Mouse (Mus musculus): ENCODE results near the gene Eif4e1b.
A peak's percentile ranks its signal among the peaks of the same experiment; 100 is the strongest.
"Not testable (repeated sequence)": the region's sequence is repeated elsewhere in the genome, so short reads cannot be mapped to it uniquely, and the experiment has no call there.

Gene Eif4e1b

DNA sequence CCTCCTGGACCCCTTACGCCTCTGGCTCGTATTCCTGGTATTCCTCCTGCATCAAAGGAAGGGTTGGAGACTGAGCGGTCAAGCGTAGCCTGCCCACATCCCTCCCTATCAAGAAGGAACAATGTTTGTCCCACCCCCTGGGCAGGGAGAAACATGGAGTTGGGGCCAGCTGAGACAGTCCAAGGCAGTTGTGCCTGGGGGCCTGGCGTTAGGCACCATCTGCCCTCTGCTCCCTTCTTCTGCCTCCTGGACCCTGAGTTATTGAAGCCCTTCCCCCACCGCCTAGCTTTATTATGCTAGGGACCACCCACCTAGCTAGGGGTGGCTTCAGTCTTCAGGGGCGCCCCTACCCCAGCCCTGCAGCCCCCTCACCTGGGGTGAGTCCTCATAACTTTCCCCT lies 24.3 kb upstream of the Eif4e1b start:
- no peak for DNase-seq (ENCODE audit: low read depth, low spot score)

DNA sequence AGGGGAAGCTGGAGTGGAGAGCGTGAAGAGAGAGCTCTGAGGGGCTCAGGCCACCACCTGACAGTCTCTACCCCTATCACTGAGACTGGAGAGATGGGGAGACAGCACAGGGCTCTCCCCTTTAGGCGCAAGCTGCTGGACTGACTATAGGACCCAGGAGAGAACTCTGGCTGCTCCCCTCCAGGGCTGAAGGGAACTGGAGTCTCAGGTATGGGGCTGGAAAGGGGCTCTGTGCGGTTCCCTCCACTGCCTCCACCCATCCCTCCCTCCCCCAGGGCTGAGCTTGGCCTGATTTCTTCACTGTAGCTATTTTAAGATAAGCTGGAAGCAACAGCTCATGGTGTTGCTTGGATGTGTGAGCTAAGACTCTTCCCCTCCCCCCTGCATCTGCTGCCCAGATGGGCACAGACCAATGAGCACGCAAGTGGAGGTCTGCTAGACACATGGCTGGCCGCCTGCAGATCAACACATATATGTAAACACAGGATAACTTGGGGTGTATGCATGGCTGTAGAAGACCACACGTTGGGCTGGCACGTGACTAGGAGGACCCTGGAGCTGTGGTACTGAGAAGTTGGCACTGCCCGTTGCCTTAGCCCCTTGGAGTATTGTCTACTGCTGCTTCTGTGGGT lies 23.5 kb upstream of the Eif4e1b start:
- DNase-seq (ENCODE audit: low read depth, low spot score): peak; percentile 62

DNA sequence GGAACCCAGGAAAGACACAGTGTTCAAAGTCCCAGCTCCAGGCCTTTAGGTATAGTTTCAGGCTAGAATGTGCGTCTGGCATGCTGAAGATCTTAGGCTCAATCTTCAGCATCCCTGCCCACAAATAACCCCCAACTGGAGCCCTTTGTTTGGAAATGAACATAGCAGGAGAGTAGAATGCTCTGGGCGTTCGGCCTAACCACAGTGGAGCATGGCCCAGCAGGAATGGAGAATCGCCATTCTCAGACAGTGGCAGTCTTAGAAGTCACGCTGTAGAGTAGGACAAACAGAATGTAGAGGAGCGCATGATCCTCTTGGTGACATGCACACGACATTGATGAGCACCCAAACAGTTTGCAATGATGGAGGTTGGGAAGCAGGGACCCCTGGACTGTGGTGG lies 22.9 kb upstream of the Eif4e1b start:
- DNase-seq (ENCODE audit: low read depth, low spot score): no peak

DNA sequence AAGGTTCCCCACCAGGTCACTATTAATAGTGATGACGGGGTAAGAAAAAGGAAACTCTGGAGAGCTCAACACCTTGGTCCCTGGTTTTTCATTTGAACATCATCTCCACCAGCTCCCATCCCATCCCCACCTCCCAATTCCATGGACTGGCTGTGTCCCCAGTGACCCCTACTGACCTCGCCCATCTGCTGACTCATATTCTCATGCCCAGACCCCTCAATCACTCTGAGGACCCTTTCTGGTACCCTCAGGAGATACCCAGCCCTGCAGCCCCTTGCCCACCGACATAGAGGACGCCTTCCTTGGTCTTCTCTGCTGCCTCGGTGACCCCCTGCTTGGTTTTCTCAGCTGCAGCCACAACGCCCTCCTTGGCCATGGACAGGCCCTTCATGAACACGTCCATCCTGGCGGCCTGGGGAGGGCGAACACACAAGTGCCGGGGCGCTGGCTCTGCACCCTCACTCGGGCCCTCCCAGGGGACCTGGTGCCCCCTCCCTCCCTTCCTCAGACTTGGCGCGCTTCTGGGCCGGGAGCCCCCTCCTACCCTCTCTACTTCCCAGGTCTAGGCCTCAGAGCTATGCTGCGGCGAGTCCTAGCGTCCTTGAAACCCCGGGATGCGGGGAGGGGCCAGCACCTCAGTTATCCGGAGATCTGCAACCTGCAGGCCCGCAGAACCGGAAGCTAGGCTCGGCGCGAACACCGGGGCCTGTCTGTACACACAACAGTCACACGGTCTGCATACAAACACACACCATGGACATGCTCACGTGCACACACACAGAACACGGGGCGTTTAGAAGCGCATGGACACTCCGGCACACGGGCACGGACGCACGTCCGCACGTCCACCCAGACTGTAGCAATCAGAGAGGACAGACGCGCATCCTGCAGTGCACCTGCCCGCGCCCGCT lies 18.3 kb upstream of the Eif4e1b start:
- DNase-seq (ENCODE audit: low read depth, low spot score): no peak

DNA sequence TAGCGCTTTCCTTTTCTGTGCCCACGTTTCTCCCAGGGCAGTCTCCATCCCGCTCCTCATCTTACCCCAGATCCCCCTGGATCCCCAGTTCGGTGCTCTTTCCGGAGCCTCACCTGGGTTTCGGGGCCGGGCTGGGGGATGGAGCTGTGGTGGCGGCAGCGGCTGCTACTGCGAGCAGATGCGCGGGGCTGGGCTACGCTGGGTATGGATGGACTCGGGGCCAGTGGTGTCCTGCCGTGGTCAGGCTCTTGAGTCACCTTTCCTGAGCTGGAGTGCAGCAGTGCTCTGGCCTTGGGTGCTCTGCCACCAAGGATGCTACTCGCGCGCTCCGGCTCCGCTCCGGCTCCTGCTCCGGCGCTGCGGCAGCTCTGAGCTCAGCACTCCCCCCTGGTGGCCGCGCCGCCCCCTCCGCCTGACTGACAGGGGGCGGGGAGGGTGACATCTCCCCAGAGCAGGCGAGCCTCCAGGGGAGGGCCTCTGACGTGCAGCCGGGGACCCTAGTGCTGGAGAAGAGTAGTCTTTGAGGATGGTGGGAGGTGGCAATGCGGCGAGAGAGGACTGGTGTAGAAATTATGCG lies 17.5 kb upstream of the Eif4e1b start, which contains the start of gene Sncb:
Gene Sncb (minus strand): TSS at position 404 of the 577 bp plus-strand sequence.
- DNase-seq (ENCODE audit: low read depth, low spot score): peak; percentile 61

DNA sequence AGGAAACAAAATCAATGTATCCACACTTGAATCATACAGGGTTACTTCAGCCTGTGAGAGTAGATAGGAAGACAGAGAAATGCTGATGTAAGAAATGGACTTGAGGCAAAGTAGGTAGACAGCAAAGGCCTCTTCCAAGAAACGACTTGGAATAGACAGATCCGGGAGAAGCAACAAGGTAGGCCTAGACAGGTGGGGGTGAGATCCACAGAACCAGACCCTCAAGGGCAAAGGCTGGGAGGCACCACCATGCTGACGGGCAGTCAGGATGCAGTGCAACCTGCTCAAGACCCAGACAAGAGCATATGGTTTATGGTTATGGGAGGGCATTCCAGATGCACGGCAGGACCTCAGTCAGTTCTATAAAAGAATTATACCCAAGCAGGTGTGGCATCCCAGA lies 16.8 kb upstream of the Eif4e1b start:
- no peak for DNase-seq (ENCODE audit: low read depth, low spot score)

DNA sequence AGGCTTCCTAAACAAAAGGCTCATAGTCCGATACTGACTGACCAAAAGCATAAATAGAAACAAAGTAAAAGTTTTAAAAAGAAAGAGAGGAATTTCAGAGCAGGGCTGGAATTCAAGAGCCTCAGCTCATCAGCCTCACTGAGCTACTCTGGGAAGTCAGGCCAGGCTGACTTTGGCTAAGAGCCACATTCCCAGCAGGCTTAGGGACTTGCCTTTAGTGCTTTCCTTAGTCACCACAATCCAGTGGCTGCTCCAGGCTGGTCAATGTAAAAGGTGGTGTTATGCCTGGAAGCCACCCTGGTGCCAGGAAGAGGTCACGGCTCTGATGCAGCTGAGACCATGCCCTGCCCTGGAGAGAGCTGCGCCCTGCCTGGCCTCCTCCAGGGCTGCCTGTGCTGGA lies 3.2 kb upstream of the Eif4e1b start:
- DNase-seq (ENCODE audit: low read depth, low spot score): no peak

DNA sequence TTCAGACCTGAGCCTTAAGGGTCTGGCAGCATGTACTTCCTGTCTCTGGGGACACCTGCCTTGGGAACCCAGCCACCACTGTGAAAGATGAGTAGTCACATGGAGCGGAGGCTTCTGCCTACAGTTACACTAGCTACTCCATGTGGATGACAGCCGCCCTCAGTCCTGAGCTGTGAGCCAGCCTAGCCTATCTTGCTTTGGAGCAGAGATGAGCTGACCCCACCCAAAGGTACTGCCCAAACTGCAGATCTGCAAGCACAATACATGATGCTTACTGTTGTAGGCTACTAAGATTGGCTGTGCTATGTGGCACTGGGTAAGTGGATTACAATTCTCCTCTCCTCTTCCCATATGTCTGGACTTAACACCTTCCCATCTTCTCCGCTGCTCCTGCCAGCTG lies 2.7 kb upstream of the Eif4e1b start:
- DNase-seq (ENCODE audit: low read depth, low spot score): no peak

DNA sequence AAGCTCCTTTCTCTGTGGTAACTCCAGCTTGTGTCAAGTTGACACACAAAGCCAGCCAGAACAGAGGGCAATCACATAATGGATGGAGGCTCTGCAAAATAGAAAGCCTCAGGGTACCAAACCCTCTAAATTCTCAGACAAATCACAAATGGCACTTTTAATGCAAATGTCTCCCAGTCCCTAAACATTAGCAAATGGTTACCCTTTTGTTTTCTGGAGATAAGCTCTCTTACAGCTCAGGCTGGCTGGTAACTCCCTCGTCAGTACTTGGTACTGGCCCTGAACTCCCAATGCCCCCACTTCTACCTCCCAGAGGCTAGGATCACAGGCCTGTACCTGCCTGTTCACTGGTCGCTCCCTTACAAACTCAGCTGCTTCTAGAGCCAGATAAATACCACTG lies 563 bp upstream of the Eif4e1b start:
- DNase-seq (ENCODE audit: low read depth, low spot score): no peak

DNA sequence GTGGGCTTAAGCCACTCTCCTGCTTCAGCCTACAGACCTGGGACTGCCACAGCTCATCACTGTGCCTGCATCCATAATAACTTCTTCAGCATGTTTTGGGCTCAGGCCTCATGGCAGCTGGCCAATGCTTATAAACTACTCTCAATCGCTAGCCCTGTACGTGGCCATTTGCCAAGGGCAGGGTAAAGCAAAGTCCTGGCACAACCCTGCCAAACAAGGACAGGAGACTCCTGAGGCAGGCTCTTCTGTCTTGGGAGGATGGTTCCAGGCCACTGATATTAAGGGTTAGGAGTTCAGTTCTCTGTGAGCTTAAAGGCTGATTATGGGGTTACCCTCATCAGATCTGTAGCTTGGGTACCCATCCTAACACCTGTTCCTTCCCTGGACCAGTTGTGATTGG lies 3.8 kb downstream of the Eif4e1b start:
- not testable (repeated sequence) for DNase-seq (ENCODE audit: low read depth, low spot score)

DNA sequence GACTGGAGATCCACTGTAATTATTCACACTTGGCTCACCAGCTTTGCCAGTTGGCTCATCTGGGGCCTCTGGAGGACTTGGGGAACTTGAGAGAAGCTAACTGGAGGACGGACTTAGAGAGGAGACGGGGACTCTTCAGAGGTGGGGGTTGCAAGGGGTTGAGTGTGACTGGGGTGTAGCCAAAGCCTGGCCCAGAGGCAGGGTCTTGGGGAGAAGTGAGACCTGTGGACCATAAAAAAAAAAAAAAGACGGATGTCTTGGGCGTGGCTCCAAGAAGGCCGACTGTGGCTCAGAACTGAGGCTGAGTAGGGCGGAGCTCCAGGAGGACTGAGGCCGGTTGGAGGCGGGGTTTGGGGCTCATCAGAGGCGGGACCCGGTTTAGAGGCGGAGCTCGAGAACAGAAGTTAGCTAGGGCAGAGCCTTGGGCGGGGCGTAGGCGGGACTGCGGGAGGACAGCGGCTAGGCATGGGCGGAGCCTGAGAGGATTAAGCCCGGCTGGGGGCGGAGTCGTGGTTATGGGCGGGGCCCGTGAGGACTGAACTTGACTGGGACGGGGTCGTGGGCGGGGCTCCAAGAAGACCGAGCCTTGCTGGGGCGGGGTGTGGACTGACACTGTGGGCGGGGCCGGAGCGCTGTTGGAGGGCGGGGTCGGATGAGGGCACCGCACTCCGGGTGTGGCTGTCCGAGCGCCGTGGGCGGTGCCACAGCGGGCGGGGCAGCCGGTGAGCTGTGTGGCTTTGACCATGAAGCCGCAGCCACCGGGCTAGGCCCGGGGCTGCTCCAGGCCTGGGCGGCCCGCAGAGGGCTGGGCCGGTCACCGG lies 5.2 kb downstream of the Eif4e1b start, which contains the start of gene Tspan17:
Gene Tspan17 (plus strand): TSS at position 638 of the 821 bp plus-strand sequence.
- DNase-seq (ENCODE audit: low read depth, low spot score): peak; percentile 96

DNA sequence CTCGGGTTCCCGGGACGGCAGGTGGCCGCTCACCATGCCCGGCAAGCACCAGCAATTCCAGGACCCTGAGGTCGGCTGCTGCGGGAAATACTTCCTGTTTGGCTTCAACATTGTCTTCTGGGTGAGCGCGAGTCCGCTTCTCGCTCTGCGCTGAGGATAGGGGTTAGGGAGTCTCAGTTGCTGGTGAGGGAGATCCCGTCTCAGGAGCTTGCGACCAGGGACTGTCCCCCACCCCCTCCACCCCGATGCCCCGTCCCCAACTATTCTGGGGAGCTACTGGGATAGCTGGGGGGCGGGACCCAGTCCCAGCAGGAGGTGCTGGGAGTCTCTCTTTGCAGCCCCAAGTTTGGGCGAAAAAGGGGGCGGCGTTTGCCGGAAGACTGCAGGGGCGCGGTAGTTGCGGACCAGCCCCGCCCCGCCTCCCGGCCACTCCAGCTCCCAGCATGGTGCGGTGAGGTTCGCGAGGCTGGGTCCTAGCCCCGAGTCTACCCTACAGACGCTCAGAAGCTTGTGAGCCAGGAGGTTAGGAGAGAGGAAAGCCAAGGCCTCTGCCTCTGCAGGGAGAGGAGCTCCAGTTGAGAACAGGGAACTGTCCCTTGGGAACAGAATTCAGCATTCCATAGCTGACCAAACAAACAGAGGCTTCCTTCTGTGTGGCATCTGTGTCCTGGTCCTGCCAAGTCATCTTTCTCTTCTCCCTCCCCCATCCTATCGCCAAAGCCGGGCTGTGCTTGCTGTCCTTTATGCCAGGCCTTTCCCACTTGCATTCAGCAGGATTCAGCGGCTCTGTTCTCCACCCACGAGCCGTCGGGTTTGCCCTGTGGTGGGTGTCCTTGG lies 6.0 kb downstream of the Eif4e1b start:
- DNase-seq (ENCODE audit: low read depth, low spot score): peak; percentile 57

DNA sequence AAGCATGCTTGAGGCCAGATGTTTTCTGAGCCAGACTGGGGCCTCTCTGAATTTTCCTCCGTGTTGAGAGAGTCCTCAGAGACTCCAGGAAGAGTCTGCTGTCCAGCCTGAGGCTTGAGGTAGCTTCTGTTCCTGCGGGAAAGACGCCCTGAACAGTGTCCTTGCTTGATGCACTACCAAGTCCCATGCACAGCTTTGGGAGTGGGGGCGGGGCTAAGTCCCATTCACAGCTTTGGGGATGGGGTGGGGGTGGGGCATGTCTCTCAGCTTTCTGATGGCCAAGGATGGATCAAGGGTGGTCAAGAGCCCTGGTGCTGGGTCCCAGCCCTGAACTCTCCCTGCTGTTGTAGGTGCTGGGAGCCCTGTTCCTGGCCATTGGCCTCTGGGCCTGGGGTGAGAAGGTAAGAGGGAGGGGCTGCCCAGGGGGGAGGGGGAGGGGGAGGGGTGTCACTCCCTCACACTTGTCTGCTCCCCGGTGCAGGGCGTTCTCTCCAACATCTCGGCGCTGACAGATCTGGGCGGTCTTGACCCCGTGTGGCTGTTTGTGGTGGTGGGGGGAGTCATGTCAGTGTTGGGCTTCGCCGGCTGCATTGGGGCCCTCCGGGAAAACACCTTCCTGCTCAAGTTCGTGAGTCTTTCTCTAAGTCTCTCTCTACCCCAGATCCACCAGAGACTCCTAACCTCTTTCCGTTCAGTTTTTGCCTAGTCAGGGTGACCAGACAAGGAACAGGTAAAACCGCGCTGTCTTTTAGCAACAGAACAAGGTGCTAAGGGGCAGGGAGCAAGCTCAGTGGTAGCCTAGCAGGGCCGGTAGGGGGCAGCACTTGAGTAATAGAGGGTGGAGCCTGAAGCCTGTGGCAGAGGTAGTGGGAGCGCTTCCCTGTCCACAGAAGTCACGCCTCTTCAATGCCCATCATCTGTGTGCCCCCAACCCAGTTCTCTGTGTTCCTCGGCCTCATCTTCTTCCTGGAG lies 8.7 kb downstream of the Eif4e1b start:
- peak; percentile 43 for DNase-seq (ENCODE audit: low read depth, low spot score)

DNA sequence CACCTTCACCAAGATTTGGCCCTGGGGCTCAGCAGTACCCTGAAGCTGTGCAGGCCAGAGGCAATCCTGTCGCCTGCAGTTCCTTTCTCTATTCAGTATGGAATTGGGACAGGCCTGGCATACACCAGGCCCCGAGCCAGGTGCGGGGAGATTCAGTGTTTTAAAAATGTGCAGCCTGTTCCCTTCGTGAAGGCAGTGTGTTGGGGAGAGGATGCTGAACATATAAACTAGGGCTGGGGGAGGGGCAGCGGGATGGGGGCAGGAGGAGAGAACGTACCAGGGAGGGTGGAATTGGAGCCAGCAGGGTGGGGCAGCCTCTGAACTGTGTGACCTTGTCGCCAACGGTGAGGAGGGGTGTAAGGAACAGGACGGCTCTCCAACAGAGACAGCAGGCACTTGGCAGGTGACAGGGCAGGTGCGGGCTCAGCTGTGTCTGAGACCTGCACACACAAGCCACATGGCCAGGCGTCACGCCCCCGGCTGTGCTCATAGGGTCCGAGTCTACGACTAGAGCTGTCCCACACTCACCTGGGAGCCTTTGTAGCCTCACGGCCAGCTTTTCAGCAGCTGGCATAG lies 10.3 kb downstream of the Eif4e1b start:
- no peak for DNase-seq (ENCODE audit: low read depth, low spot score)

DNA sequence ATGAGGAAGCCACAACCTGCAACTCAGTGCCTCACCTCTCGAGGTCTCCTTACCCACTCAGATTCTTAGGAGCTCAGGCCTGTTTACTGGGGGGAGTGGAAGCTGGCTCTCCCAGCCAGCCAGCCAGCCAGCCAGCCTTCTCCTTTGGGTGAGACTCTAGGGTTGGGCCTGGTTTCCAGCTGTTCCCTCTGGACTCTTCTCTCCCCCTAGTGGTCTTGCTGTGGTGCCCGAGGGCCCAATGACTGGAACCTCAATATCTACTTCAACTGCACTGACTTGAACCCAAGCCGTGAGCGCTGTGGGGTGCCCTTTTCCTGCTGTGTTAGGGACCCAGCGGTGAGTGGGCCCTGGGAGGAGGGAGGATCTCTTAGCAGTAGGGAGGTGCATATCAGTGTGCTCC lies 11.0 kb downstream of the Eif4e1b start:
- DNase-seq (ENCODE audit: low read depth, low spot score): no peak

DNA sequence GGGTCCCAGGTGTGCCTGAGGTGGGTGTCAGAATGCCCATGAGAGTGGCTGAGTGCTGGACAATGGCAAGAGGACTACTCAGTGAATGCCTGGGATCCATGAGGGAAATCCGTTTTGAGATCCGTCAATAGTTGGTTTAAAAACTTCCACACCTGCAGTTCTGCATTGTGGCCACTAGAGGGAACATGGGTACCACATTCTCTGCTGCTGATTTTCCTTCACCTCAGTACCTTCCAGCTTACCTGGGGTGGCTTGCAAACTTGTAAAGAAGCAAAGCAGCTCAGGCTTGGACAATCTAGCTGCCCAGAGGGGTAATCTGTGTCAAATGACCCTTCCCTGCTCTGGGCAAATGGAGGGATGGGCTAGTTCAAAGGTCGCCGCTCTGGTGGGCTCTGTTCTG lies 13.6 kb downstream of the Eif4e1b start:
- DNase-seq (ENCODE audit: low read depth, low spot score): peak; percentile 61

DNA sequence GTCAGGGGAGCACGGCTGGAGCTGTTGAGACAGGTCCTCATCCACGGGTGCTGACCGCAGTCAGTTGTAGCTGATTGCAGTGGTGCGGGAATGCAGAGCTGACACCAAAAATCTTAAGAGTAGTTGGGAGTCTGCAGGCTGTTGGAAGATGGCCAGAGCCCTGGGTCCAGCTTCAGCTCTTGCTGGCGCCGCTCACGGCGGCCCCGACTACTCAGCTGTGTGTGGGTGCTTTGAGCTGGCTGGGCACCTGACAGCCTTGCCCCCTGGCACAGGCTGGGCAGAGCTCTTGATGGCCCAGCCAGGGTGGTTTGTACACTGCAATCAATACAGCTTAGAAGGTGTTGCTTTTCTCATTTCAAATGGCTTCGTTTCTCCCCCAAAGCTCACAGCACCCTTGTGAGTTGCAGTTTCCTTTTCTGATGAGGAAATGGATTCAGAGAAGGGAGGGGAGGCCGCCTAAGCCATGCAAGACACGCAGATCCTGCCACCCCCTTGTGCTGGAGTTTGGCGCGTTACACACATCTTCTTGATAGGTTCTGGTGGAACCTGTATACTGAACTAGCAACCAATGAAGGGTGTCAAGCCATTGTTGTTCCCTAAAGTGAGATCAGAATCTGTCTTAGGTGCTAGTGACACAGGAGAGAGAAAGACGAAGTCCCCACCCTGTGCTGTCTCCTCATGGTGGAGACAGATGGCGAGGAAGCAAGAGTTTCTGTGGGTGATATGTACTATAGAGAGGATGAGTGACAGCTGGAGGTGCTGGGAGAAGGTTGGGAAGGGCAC lies 14.3 kb downstream of the Eif4e1b start:
- no peak for DNase-seq (ENCODE audit: low read depth, low spot score)

DNA sequence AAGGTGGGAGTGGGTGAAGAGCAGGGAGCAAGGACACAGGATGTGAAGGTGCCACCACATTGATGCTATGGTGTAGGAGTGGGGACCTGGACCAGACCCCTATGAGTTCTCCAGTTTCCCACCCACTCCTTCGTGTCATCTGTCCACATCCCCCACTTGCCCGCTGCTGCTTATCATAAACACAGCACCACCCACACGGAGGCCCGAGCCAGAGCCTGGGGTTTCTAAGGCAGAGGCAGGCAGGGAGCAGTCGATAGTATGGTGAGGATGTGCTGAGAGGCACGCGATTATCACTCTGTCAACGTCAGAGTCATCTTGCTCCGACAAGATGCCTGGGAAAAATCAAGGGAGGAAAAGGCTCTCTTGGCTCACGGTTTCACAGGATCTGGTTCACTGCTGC lies 14.9 kb downstream of the Eif4e1b start:
- no peak for DNase-seq (ENCODE audit: low read depth, low spot score)
